Mouse (Mus musculus) CD4-positive, CD25-positive, alpha-beta regulatory T cell, adult 2 months (primary cell): ENCODE results near the gene Nat8f4.
A peak's percentile ranks its signal among the peaks of the same experiment; 100 is the strongest.
"Not testable (repeated sequence)": the region's sequence is repeated elsewhere in the genome, so short reads cannot be mapped to it uniquely, and the experiment has no call there.

Experiments
- DNase-seq: peaks from one replicate; pipeline ENCODE4 v3.0.0-alpha.2; 2012; ENCODE audit warnings: low read depth, low spot score

The Nat8f4 gene

GRCm38 (mm10) chr6:85904642-85905061 is at the start of gene Nat8f4:
TSS of gene Nat8f4 (minus strand) at chr6:85904884.
- peak; percentile 77 for DNase-seq

DNA sequence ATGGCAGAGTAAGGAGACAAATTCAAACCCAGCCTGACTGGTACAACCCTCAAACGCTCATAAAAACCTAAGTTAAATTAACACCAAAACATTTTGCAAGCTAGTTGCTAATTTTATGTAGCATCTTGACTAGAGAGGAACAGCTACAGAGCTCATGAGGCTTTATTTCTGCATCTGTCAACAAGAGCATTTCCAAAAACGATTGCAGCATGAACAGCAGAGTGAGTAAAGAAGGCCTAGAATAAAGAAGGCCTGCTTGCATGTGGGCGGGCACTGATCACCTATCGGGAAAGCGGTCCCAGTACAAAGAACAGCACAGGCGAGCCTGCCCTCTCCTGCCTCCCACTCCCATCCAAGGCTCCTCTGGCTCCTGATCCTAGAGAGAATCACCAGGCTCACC is 43.9 kb upstream of the Nat8f4 start:
- DNase-seq, result no peak

DNA sequence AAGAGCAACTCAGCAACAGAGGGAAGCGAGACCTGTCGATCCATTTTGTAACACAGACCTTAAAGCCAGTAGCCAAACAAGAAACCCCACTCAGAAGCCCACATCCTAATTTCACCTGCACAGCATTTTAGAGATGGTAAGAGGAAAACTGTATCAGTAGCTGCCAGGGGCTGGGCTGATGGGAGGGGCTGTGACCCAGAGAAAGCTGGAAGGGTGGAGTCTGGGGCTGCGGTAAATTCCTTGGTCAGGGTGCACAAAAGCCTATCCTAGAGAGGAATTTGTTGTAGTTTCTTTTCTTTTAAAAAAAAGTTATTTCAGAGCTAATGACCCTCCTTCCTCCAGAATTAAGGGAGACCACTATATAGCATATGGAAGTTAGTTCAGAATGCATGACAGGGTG is 37.8 kb upstream of the Nat8f4 start:
- DNase-seq, result no peak

DNA sequence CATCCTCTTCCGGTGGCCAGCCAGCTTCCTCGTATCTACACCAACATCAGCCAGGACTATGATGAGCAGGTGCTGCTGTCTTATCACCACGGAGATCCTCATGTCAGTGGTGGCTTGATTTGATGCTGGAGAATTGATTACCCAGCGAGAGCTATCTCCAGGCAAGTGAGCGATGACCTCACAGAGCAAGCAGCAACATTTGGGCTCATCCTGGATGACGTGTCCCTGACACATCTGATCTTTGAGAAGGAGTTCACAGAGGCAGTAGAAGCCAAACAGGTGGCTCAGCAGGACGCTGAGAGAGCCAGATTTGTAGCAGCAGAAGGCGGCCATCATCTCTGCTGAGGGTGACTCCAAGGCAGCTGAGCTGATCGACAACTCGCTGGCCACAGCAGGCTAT is 34.0 kb upstream of the Nat8f4 start:
- peak; percentile 17 for DNase-seq

DNA sequence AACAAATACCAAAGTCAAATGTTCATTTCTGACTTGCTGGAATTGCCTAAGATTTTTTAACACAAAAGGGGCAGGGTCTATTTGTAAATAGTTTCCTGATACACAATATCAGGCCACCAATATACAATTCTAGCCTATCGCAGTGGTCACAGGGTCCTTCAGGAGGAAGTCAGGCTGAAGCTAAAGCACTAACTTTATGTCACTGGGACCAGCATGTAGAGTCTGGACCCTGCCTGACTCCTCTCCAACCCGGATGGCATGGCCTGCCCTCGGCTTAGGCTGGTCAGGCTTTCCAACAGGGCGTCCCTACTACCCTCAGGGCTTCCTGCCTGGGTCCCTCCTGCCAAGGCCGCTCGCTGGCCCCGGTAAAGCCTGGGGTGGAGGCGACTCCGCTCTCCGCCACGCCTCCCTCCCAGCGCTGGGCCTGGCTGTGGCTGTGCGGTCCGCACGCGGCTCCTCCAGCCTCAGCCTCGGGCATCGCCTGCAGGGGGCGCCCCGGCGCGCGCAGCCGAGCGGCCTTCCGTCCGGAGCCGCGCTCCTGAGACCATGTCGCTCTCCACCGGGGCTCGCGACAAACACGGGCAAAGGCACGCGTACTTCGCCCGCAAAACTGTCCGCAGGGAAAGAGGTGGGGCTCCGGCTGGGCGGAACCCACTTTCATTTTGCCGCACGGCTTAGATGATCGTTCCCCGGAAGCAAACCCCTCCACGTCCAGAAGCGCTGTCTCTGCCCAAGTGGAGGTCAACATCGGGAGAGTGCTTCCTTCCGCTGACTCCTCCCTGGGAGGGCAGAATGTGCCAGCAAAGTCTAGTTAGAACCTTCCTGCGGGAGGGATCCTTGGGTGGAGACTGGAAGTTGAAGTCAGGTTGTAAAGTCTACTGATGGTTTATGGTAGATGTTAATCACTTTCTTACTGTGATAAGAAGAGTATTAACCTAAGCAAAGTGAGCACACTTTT is 32.1 kb upstream of the Nat8f4 start:
- DNase-seq, result peak; percentile 74

- DNase-seq, result peak; percentile 34
These were observed 31.0 kb upstream of the Nat8f4 start for GRCm38 (mm10) chr6:85935646-85936045.

DNA sequence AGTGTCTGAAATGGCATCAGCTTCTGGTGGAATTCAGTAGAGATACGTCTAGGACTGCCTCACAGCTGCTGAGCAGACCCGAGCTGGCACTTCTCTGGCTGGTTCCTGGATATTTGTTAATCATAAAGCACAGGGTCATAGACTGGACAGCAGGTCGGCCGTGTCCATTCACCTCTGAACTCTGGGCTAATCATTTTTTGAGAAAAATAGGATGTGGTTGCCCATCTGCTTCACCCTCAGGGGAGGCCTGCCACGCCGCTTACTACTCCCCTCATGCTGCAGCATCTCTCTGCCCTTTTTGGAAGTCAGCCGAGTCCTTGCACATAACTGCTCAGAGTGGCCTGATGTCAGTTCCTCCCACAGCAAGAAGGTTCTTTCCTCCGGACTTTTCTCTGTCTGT is 29.4 kb upstream of the Nat8f4 start:
- DNase-seq, result no peak

DNA sequence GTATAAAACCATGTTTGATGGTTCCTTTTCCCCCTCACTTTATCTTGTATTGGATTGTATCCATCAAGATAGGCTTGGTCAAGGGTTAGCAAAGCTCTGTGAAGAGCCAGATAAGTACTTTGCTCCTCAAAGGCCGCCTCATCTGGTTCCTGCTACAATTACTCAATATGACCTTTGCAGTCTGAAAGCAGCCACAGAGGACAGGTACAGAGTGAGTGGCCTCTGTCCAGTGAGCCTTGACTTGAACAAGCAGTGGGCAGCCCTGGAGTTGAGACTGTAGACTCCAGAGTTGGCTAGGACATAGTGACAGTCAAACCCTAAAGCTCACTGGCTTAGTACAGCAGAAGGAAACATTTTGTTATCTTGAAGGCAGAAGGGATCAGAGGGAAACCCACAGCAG is 24.6 kb upstream of the Nat8f4 start:
- DNase-seq, result no peak

GRCm38 (mm10) chr6:85927476-85928464 is 23.1 kb upstream of the Nat8f4 start:
- DNase-seq, result no peak

GRCm38 (mm10) chr6:85926709-85927108 is 22.0 kb upstream of the Nat8f4 start:
- DNase-seq, result no peak

GRCm38 (mm10) chr6:85923643-85924042 is 19.0 kb upstream of the Nat8f4 start:
- no peak for DNase-seq

GRCm38 (mm10) chr6:85919401-85919800 is 14.7 kb upstream of the Nat8f4 start:
- DNase-seq, result no peak

DNA sequence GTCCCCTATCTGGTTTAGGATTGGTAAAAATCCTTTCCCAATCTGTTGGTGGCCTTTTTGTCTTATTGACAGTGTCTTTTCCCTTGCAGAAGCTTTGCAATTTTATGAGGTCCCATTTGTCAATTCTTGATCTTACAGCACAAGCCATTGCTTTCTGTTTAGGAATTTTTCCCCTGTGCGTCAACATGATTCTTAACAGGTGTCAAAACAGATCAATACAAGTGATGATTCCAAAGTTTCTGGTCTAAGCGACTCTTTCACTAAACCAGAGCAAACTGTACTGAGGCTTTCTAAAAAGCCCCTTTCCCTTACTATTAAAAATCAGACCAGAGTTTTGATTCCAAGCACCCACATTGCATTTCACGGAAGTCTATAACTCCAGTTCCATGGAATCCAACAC is 13.7 kb upstream of the Nat8f4 start:
- not testable (repeated sequence) for DNase-seq

DNA sequence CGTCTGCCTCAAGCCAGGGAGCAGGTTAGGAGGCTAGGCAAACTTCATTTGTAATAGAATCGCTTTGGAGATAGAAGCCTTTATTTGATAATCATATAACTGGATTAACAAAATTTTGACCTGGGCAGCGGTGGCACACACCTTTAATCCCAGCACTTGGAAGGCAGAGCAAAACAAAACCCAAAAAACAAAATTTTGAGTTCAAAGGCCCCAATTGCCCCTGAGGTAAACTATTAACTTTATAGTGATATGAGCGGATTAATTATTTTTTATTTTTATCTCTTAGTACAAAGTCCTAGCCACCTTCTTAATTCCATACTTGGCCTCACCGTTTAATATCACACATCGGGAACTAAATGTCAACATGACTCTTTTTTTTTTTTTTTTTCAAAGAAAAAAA is 11.9 kb upstream of the Nat8f4 start:
- DNase-seq, result no peak

DNA sequence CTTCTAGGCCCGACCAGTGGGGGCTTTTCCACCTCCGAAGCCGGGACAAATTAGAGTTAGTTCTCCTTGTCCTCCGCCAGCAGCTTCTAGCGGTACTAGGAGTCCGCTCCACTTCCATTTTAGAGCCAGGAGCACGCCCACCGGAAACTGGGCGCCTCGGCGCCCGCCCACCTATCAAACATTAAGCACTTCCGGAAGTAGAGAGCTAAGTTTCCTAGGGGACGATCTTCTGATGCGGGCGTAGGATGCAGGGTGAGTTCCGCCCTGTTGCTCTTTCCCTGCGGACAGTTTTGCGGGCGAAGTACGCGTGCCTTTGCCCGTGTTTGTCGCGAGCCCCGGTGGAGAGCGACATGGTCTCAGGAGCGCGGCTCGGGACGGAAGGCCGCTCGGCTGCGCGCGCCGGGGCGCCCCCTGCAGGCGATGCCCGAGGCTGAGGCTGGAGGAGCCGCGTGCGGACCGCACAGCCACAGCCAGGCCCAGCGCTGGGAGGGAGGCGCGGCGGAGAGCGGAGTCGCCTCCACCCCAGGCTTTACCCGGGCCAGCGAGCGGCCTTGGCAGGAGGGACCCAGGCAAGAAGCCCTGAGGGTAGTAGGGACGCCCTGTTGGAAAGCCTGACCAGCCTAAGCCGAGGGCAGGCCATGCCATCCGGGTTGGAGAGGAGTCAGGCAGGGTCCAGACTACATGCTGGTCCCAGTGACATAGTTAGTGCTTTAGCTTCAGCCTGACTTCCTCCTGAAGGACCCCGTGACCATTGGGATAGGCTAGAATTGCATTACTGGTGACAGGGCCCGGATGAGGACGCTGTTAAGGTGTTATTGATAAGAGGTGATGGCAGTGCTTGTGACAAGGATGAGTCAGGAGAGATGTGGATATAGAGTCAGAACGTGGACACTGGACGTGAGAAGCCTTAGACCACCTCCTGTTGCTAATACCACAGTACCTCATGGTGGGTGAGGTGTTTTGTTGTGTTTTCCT is 11.1 kb upstream of the Nat8f4 start, which contains the start of gene Nat8f1:
TSS of gene Nat8f1 (minus strand) at position 149 of the 975 bp plus-strand sequence.
- DNase-seq, result peak; percentile 91

DNA sequence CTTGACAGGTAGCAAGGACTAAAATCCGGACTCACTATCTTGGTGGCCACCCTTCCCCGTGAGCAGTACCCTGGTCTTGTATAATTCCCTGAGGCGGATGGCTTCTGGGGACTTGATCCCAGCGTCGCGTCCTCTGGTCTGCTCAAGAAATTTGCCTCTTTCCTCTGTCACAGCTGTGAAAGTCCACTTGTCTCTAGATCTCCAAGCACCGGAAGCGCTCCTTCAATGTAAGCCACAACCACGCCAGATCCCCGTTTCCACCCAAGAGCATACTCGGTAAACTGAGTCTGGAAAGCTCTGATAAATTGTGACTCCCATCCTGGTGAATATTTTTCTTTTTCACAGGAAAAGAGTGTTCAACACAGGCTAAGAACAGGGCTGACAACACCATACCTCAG is 10.5 kb upstream of the Nat8f4 start:
- DNase-seq, result peak; percentile 46

DNA sequence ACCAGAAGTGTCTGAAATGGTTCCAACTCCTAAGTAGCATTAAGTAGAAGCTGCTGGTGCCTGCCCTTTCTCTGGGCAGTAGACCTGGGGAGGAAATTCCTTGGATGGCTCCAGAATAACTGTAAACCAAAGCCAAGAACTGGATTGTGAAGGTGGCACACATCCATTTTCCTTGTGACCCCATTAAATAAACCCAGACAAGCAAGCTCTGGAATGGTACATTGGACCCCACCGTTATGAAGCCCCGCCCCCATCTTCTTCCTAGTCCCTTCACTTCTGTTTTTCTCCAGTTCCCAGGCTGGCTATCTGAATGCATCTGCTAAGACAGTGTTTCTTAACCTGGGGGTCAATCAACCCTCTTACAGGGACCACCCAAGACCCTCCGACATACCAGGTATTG is 6.9 kb upstream of the Nat8f4 start, which contains the start of gene Tprkb:
TSS of gene Tprkb (plus strand) at position 279 of the 400 bp plus-strand sequence.
- no peak for DNase-seq

DNA sequence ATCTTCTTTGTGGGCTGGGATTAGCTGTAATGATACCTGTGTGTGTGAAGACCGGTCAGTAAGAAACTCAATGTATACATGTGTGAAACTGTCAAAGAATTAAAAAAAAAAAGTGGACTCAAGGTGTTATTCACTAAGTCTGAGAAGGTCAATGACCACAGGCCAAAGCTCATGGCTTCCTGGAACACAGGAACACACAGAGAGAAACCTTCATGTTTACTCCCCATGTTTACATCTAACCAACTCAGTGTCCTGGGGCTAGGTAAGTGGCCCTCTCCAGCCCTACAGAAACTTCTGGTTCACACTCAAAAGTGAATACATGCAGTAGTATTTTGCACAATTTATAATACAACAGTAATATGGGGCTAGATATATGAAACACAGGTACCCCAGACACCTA is 5.0 kb upstream of the Nat8f4 start:
- no peak for DNase-seq

- DNase-seq, result no peak
These were observed 3.7 kb upstream of the Nat8f4 start for GRCm38 (mm10) chr6:85908341-85908740.

DNA sequence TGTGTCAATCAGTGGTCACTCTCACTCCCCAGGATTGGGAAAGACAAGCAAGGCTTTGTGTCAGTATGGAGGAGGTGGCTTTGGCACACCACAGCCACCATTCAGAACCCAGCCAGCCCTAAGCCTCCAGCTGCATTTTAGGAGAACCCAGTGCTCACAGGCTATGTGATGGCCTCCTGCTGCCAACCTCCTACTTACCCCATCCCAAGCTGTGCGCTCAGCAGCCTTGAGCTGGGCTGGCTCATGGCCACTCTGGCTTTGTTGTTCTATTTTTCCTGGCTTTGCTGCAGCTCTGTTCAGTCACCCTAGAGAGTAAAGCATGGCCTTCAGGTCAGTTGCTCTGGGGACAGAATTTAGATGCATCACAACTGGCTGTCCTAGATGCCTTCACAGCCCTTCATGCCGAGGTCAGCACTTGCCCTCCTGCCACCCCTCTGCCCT is 2.2 kb upstream of the Nat8f4 start:
- DNase-seq, result not testable (repeated sequence)

DNA sequence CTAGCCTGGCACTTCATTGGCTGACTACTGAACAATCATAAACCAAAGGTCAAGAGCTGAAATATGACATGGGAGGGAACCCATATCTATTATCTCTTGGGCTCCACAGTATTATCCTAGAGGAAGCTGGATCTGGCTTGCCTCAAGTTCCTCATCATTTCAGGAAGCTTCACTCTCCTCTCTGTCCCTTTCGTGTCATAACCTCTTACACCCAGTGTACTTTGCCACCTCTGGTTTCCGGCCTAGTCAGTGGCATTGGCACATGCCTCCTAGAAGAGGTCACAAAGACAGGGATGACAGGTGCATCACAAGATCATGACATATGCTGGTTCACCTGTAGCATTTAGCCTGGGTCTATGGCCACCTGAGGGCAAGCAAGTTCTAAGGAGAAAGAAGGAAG is 2.4 kb downstream of the Nat8f4 start:
- DNase-seq, result no peak
